Mouse (Mus musculus): Measurements from ENCODE around the gene Trpv2. TPM values are rescaled to one million over a fixed set of nuclear protein-coding genes. Genes with fewer than 3 reads are reported as not detected.

Gene Trpv2
- polyA plus RNA-seq (2017; shearing (Covaris generic)), result 38.1 TPM

DNA sequence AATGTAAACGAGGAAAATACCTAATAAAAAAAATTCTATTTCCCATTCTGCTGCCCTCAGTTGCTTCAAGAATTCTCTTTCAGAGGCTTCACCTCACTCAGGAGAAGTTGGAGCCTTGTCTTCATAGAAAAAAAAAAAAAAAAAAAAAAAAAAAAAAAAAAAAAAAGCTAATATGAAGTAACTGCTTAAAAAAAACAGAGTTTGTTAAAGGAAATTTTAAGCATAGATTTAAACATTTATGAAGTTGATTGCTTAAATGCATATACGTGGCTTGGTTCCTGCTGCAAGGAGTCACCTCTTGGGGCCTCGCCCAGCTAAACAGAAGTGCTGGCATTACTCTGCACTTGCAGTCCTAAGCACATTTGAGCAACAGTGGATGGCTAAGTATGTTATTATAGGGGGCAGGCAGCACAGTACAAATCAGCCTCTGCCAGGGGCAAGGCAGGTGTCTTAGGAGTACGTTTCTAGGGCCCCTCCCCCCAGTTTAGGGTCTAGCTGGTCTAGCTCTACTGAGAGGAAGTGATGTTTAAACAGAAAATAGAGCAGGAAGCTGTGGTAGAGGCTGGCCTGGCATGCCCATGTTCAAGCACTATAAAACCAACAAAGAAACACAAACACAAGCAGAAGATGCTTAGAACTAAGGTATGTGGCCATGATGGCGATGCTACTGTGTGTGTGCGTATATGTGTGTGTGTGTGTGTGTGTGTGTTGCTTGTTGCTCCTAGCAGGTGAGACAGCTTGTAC is at the start of gene Trpv2:
Gene Trpv2, plus strand, starts transcription at position 528 of the 744 bp plus-strand sequence.

DNA sequence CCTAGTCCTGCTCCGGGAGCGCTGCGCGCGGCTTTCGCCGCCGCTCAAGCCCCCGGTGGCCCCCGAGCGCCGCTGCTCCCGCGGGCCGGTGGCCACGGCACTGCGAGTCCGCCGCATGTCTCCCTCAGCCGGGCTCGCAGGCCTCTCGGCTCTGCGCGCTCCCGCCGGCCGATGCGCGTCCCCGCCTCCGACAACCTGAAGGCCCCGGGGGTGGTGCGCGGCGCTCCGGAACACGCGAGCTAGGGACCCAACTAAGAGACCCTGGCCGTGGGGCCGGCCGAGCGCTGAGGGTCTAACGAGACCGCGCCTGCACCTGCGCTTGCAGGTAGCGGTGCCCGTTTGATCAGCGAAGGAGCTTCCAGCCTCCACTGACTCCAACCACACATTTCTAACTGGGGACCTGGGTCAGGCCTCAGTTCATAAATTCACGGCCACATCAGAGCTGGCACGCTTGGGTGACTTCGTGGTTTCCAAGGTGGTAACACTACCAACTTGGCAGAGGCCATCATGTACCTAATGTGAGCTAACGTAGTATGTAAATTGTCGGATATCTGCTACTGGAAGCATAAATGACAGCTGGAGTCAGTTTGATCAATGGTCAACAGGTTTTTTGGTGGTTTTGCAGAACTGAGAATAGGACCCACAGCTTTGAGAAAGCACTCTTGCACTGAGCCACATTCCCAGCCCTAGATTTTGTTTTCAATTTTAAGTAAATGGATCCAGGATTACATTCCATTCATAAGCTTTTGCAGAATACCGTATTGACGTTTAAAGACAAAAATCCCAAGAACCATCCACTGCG is 35.0 kb upstream of the Trpv2 start, which contains the start of gene Cenpv:
Gene Cenpv, minus strand, starts transcription at position 173 of the 802 bp plus-strand sequence.

GRCm38 (mm10) chr11:62550727-62551225 is 23.5 kb upstream of the Trpv2 start, which contains the start of gene Ubb:
TSS of gene Ubb (plus strand) at chr11:62551171.

GRCm38 (mm10) chr11:62647661-62648590 is 73.6 kb downstream of the Trpv2 start, which contains the start of gene Lrrc75a:
TSS of gene Lrrc75a (minus strand) at chr11:62648523.

GRCm38 (mm10) chr11:62648591-62649391 is 74.5 kb downstream of the Trpv2 start, which contains the start of gene Mmgt2:
TSS of gene Mmgt2 (plus strand) at chr11:62648664.

Other genes with a start within 250 kb of the Trpv2 start
- 8.4 TPM for gene Pigl, start 116.0 kb upstream of the Trpv2 start, polyA plus RNA-seq (2017; shearing (Covaris generic))
- 432 TPM for gene Ncor1, start 115.9 kb upstream of the Trpv2 start, polyA plus RNA-seq (2017; shearing (Covaris generic))
- 1.9 TPM for gene Cenpv, start 35.2 kb upstream of the Trpv2 start, polyA plus RNA-seq (2017; shearing (Covaris generic))
- gene Ubb, start 23.3 kb upstream of the Trpv2 start, polyA plus RNA-seq (2017; shearing (Covaris generic)), result 2,504 TPM
- 2.7 TPM for gene Lrrc75a, start 74.0 kb downstream of the Trpv2 start, polyA plus RNA-seq (2017; shearing (Covaris generic))
- 12.7 TPM for gene Mmgt2, start 74.2 kb downstream of the Trpv2 start, polyA plus RNA-seq (2017; shearing (Covaris generic))
- gene Zfp287, start 157.4 kb downstream of the Trpv2 start, polyA plus RNA-seq (2017; shearing (Covaris generic)), result 20.1 TPM
- not detected for gene Gm10428, start 178.6 kb downstream of the Trpv2 start, polyA plus RNA-seq (2017; shearing (Covaris generic))
- 0.93 TPM for gene Zfp286, start 215.0 kb downstream of the Trpv2 start, polyA plus RNA-seq (2017; shearing (Covaris generic))
- gene Trim16, start 245.7 kb downstream of the Trpv2 start, polyA plus RNA-seq (2017; shearing (Covaris generic)), result 2.0 TPM